Mouse (Mus musculus) liver, embryonic 15.5 days (tissue): ENCODE data around the gene Ror2. TPM values are rescaled to one million over a fixed set of nuclear protein-coding genes. Genes with fewer than 3 reads are reported as not detected.

Source experiments
- ATAC-seq: fragments of 200-750 bp; cut with Nextera tagmentation; 2 replicates; pipeline ENCODE4 v1.8.0; 2017; ENCODE audit warnings: moderate number of reproducible peaks, mild to moderate bottlenecking, moderate library complexity; ENCODE audit not compliant: insufficient read depth
- H3K27ac ChIP-seq: fragments of 300-500 bp; sonication (generic); replicated peaks from 2 replicates; pipeline ENCODE4 v1.5.1; 2015; ENCODE audit warnings: mild to moderate bottlenecking, inconsistent platforms
- H3K27me3 ChIP-seq: fragments of 300-500 bp; sonication (generic); 2 replicates; pipeline ENCODE4 v1.6.1; 2015; ENCODE audit warnings: mild to moderate bottlenecking, inconsistent platforms
- H3K36me3 ChIP-seq: fragments of 300-500 bp; sonication (generic); replicated peaks from 2 replicates; pipeline ENCODE4 v1.6.1; 2015; ENCODE audit warnings: moderate library complexity, mild to moderate bottlenecking, inconsistent platforms
- H3K4me1 ChIP-seq: fragments of 300-500 bp; sonication (generic); replicated peaks from 2 replicates; pipeline ENCODE4 v1.6.1; 2015; ENCODE audit warnings: inconsistent platforms
- H3K4me2 ChIP-seq: fragments of 300-500 bp; sonication (generic); 2 replicates; pipeline ENCODE4 v1.6.1; 2015; ENCODE audit warnings: moderate library complexity, mild to moderate bottlenecking, inconsistent platforms
- H3K4me3 ChIP-seq: fragments of 300-500 bp; sonication (generic); replicated peaks from 2 replicates; pipeline ENCODE4 v1.5.1; 2015; ENCODE audit warnings: mild to moderate bottlenecking, inconsistent platforms
- H3K9ac ChIP-seq: fragments of 300-500 bp; sonication (generic); 2 replicates; pipeline ENCODE4 v1.6.1; 2015; ENCODE audit warnings: moderate library complexity, mild to moderate bottlenecking, inconsistent platforms
- H3K9me3 ChIP-seq: fragments of 300-500 bp; sonication (generic); replicated peaks from 2 replicates; pipeline ENCODE4 v1.6.1; 2016; ENCODE audit warnings: inconsistent platforms
- WGBS: fragments of 180-500 bp; shearing (Covaris S2); methylation state at CpG from one replicate; pipeline ENCODE4 v1.1.7; 2015; ENCODE audit warnings: mixed read lengths; ENCODE audit not compliant: insufficient replicate concordance; 5-methylcytosine and 5-hydroxymethylcytosine counted together
- polyA plus RNA-seq: library from polyadenylated mRNA; unstranded; fragments of >200 nt; fragmentation: Nextera tagmentation; extraction: Ambion mirVana; gene quantifications from 2 replicates; pipeline ENCODE4 v1.2.1, GENCODE M21; 2015

The Ror2 gene
- polyA plus RNA-seq, 1 experiment from 2014 or later, result 0.23 TPM

DNA sequence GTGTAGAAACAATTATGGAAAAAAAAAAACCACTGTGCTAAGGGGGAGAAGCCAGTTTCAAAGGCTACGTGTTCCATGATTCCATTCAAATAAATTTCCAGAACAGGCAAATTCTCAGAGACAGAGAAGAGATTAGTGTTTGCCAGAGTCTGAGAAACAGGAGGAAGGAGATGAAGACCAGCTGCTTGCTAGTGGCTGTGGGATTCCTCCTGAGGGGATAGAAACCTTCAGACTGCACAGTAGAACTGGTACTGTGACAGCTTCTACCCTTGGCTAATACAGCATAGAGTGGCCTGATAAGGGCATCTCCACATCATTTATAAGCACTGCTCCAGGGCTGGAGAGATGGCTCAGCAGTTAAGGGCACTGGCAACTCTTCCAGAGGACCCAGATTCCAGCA lies 11.2 kb downstream of the Ror2 start:
- WGBS, result 72% methylated on average over 1 of the region's 1 CpGs

DNA sequence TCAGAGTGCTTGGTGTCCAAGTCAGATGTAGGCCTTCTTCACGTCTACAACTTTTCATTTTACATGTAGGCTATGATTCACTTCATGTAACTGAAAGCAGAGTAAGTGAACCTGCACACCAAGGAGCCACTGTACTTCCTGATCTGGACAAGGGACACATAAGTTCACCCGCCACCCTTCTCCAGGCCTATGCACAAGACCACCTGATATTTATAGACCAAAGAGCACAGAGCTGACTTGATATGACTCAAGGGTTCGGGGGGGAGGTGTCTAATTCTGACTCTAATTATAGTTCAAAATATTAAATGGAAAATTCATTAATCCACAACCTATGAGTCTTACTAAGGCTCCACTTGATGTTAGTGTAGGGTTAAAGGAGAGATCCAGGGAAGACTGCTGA lies 14.3 kb downstream of the Ror2 start:
- H3K9me3 ChIP-seq, result no peaks in the 10 kb centered on the region

More for the DNA sequence above, 11.2 kb downstream of the Ror2 start:
- Histone ChIP-seq H3K9me3 (no peaks in the 10 kb centered on the region), H3K9ac (no peak overlapping the region), H3K27me3 (no peaks in the 10 kb centered on the region; the same call in 1 of the 2 replicates), H3K27ac (no peak overlapping the region), H3K4me1 (no peaks in the 10 kb centered on the region), H3K36me3 (no peaks in the 10 kb centered on the region), H3K4me2 (no peak overlapping the region), H3K4me3 (no peak overlapping the region)
- no peak for ATAC-seq

DNA sequence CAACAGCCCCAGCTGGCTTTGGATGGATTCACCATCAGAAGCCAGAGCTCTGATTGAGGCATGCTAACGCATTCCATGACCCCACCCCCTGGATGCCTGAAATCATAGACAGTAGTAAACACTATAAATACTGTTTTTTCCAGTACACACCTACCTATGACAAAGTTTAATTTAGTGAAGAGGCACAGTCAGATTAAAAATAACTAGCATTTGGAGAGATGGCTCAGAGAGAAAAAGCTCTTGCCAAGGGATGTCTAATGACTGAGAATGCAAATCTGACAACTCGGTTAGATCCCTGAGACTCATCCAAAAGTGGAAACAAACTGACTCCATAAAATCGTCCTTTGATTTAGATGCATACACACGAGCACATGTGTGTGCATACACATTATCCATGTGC lies 15.4 kb downstream of the Ror2 start:
- Histone ChIP-seq H3K27me3 (no peaks in the 10 kb centered on the region), H3K4me2 (no peak overlapping the region), H3K27ac (no peak overlapping the region), H3K9me3 (no peaks in the 10 kb centered on the region), H3K36me3 (no peaks in the 10 kb centered on the region), H3K4me3 (no peak overlapping the region), H3K9ac (no peak overlapping the region), H3K4me1 (no peaks in the 10 kb centered on the region)
- 45% methylated on average over 4 of the region's 4 CpGs for WGBS
- no peak for ATAC-seq

More for the DNA sequence above, 14.3 kb downstream of the Ror2 start:
- H3K4me3 ChIP-seq, result no peak overlapping the region
- no peak overlapping the region for H3K4me2 ChIP-seq
- H3K9ac ChIP-seq, result no peak overlapping the region
- no peak overlapping the region for H3K27ac ChIP-seq
- 47% methylated on average over 3 of the region's 3 CpGs for WGBS
- no peaks in the 10 kb centered on the region for H3K4me1 ChIP-seq
- ATAC-seq, result no peak
- no peaks in the 10 kb centered on the region for H3K27me3 ChIP-seq
- H3K36me3 ChIP-seq, result no peaks in the 10 kb centered on the region

DNA sequence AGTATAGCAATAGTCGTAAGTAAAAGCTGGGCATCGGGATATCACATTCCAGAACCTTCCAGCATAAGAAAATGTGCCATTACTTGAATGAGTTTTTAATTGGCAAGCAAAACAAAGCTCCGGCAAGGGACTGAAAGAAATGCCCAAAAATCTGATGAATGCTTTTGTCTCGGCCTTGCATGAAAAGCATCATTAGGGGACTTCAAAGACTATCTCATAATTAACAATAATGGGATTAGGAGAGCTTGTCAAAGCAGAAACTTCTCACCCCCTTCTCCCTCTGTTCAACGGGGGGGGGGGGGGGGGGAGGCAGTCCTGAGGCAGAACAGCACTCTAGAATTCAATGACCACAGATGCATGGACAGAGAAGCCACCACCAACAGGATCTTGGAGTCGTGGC lies 17.4 kb downstream of the Ror2 start:
- Histone ChIP-seq H3K9me3 (no peaks in the 10 kb centered on the region), H3K4me2 (no peak overlapping the region), H3K4me1 (no peaks in the 10 kb centered on the region), H3K9ac (no peak overlapping the region), H3K27ac (no peak overlapping the region), H3K27me3 (no peaks in the 10 kb centered on the region), H3K4me3 (no peak overlapping the region), H3K36me3 (no peaks in the 10 kb centered on the region)
- no peak for ATAC-seq
- WGBS, result 41% methylated on average over 6 of the region's 6 CpGs

DNA sequence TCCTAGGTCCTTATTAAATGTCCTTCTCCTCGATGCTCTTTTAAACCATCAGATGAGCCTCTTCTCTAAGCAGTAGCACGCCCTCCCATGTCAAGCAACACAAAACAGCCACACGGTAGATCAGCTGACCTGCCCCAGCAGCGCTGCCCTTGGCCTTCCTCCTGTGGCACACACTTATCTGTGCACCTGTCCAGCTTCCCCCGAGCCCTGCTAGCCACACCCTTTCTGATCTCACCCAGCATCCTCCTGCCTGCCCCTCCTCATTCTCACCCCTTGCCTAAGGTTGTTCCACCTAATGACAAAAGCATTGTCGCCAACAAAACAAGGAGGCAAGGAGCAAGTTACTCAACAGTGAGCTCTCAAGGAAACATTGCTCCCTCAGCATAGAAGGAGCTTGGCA lies 18.1 kb downstream of the Ror2 start:
- Histone ChIP-seq H3K36me3 (no peaks in the 10 kb centered on the region), H3K4me1 (no peaks in the 10 kb centered on the region), H3K27me3 (no peaks in the 10 kb centered on the region), H3K27ac (no peak overlapping the region), H3K9ac (no peak overlapping the region), H3K4me3 (no peak overlapping the region), H3K9me3 (no peaks in the 10 kb centered on the region), H3K4me2 (no peak overlapping the region)
- 51% methylated on average over 6 of the region's 6 CpGs for WGBS
- no peak for ATAC-seq

DNA sequence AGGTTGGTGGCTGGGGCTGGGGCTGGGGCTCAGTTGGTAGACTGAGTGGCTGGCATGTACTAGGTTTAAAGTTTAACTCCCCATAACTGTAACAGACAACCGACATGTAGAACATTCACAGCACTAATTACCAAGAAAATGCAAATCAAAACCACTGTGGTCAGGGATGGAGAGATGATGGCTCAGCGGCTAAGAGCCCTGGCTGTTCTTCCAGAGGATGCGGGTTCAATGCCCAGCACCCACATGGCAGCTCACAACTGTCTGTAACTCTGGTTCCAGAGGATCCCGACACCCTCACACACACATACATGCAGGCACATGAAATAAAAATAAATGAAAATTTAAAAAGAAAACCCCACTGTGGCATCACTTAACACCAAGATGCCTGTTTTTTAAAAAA lies 18.8 kb downstream of the Ror2 start:
- Histone ChIP-seq H3K4me3 (no peak overlapping the region), H3K9ac (no peak overlapping the region), H3K27me3 (no peaks in the 10 kb centered on the region), H3K4me1 (no peaks in the 10 kb centered on the region), H3K9me3 (no peaks in the 10 kb centered on the region), H3K27ac (no peak overlapping the region), H3K4me2 (no peak overlapping the region), H3K36me3 (no peaks in the 10 kb centered on the region)
- WGBS, result 65% methylated on average over 4 of the region's 4 CpGs
- ATAC-seq, result no peak

DNA sequence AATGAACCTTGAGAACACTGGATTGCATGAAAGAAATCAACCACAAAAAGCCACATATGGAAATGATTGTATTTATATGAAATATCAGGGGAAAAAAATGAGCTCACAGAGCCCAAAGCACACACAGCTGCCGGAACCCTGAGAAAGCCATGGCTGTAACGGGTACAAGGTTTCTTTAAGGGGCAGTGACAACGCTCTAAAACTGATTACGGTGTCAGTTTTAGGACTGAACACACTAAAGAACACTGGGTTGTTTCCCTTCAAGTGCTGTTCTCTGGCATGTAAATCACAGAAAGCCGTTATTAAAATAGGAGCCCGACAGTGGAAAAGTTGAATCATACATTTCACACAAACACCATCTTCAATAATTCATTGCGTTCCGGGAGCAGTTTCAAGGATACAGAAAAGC lies 19.4 kb downstream of the Ror2 start:
- Histone ChIP-seq H3K9ac (no peak overlapping the region), H3K27ac (no peak overlapping the region), H3K9me3 (no peaks in the 10 kb centered on the region), H3K4me2 (no peak overlapping the region), H3K27me3 (no peaks in the 10 kb centered on the region), H3K36me3 (no peaks in the 10 kb centered on the region), H3K4me1 (no peaks in the 10 kb centered on the region), H3K4me3 (no peak overlapping the region)
- no peak for ATAC-seq
- WGBS, result 73% methylated on average over 8 of the region's 8 CpGs

DNA sequence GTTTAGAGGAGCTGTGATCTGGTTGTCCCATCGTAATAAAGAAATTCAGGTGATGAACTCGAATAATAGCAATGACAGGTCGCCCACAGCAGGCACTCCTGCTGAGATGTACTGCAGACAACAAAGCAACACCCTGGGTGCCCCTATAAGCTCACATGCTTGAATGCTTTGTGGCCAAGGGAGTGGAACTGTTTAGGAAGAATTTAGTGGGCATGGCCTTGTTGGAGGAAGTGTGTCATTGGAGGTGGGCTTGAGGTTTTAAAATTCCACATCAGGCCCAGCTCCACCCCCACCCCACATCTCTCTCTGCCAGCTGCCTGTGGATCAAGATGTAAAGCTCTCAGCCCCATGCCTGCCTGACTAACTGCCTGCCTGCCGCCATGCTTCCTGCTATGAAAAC lies 21.0 kb downstream of the Ror2 start:
- WGBS, result 55% methylated on average over 4 of the region's 4 CpGs
- H3K4me1 ChIP-seq, result no peaks in the 10 kb centered on the region
- no peak overlapping the region for H3K9ac ChIP-seq
- no peaks in the 10 kb centered on the region for H3K27me3 ChIP-seq
- no peak overlapping the region for H3K4me3 ChIP-seq
- no peak overlapping the region for H3K4me2 ChIP-seq
- H3K27ac ChIP-seq, result no peak overlapping the region
- no peaks in the 10 kb centered on the region for H3K36me3 ChIP-seq
- ATAC-seq, result no peak
- H3K9me3 ChIP-seq, result no peaks in the 10 kb centered on the region

DNA sequence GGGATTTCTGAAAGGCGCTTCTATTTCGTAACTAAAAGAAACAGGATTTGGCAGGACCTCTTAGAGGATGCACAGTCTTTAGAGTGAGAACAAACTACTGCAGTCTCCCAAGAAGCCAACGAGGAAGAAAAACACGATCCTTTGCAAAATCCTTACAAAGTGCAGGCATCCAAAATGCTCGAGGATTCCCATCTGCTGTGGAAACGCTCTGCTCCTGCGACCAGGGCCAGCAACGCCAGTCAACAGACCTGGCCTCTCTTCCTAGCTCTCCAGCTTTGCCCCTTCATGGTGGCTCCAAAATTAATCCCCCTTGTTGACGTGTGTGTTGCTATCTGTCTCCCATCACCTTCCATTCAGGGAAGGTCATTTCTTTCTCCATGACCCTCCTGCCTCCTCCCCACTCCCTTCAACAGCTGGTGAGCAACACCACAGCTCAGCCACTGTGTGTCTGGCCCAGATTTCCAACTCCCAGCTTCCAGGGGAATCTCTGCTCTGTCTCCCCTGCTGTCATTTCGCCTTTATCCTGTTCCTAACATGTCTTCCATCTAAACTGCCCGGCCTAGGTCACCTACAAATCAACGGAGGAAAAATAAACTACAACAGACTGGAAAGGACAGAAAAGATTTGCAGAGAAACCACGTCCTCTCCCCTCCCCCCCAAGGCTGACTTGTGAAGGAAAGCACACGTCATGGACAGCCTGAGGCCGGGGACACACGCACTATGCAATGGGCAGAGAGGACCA lies 23.2 kb downstream of the Ror2 start:
- Histone ChIP-seq H3K4me3 (no peak overlapping the region), H3K27me3 (no peaks in the 10 kb centered on the region), H3K9ac (no peak overlapping the region), H3K36me3 (no peaks in the 10 kb centered on the region), H3K4me2 (no peak overlapping the region), H3K4me1 (no peaks in the 10 kb centered on the region), H3K27ac (no peak overlapping the region), H3K9me3 (no peaks in the 10 kb centered on the region)
- 53% methylated on average over 16 of the region's 16 CpGs for WGBS
- no peak for ATAC-seq

DNA sequence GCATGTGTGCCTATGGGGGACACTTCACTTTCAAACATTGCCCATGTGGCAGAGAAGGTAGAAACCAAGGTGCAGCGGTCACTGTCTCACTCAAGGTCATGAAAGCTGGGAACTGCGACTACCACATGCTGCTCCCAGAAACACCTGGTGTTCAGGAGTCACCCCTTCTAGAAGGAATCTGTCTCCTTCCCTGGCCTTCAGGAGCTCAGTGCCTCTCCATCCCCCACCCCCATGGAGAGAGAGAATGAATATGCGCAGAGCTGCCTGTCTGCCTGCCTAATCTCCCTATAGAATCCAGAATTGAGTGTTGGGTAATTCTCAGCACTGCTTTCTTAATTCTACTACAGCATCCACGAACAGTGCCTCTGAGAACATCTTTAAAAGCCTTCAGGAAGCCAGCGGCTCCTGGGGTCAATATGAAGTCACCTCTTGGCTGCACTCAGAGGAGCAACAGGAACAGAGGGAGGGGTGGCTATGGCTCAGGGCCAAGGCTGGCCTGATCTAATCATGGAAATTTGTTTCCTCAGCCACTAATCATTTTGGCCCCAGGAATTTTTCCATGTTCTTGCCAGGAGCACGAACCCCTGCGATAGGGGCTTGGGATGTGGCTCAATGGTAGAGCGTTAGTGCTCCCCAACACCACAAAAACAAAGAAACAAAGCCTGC lies 24.7 kb downstream of the Ror2 start:
- WGBS, result 56% methylated on average over 8 of the region's 8 CpGs
- no peaks in the 10 kb centered on the region for H3K4me1 ChIP-seq
- no peak for ATAC-seq
- no peak overlapping the region for H3K4me2 ChIP-seq
- H3K27me3 ChIP-seq, result no peaks in the 10 kb centered on the region
- no peaks in the 10 kb centered on the region for H3K36me3 ChIP-seq
- H3K4me3 ChIP-seq, result no peak overlapping the region
- no peaks in the 10 kb centered on the region for H3K9me3 ChIP-seq
- H3K9ac ChIP-seq, result no peak overlapping the region
- H3K27ac ChIP-seq, result no peak overlapping the region

DNA sequence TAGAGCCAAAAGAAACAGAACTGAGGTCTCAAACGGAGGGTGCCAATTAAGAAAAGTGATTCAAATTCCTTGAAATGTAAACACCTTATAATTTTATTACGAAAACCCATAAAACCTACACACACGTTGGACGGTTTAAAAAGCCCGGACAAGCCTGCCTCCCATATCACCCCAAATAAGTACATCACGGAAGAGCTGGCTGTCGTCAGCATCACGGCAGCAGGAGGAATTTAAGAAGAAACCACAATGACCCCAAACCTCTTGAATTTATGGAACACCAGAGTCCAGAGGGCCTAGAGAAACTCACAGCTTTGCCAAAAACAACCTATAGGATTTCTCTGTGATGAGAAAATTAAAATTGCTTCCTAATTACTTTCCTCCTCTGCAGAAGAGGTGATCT lies 27.0 kb downstream of the Ror2 start:
- H3K4me1 ChIP-seq, result no peaks in the 10 kb centered on the region
- H3K4me2 ChIP-seq, result no peak overlapping the region
- no peak overlapping the region for H3K9ac ChIP-seq
- no peak overlapping the region for H3K4me3 ChIP-seq
- H3K27ac ChIP-seq, result no peak overlapping the region
- 66% methylated on average over 8 of the region's 8 CpGs for WGBS
- no peaks in the 10 kb centered on the region for H3K36me3 ChIP-seq
- ATAC-seq, result no peak
- H3K27me3 ChIP-seq, result no peaks in the 10 kb centered on the region
- H3K9me3 ChIP-seq, result no peaks in the 10 kb centered on the region

DNA sequence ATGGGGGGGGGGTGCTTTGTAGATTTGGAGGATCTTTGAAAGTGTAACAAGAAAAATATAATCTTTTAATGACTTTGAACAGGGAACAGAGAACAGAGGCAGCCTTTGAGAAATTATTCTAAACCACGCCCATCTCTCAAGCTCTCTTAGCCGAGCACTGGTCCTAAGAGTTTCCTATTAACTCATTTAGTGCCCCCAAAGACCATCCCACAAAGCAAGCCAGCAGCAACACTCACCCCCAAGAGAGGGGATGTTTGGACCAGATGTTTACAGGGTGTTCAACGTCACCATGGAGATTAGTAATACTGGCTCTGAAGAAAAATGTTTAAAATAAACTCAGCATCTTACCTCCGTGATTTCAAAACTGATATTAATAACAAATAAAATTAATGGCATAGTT lies 27.4 kb downstream of the Ror2 start:
- H3K4me1 ChIP-seq, result no peaks in the 10 kb centered on the region
- H3K9me3 ChIP-seq, result no peaks in the 10 kb centered on the region
- 50% methylated on average over 4 of the region's 4 CpGs for WGBS
- H3K36me3 ChIP-seq, result no peaks in the 10 kb centered on the region
- no peak overlapping the region for H3K4me3 ChIP-seq
- no peak overlapping the region for H3K4me2 ChIP-seq
- H3K27me3 ChIP-seq, result no peaks in the 10 kb centered on the region
- no peak overlapping the region for H3K9ac ChIP-seq
- H3K27ac ChIP-seq, result no peak overlapping the region
- ATAC-seq, result no peak
